Mouse (Mus musculus) neural tube, embryonic 11.5 days (tissue): ENCODE results near the gene Surf2. TPM values are rescaled to one million over a fixed set of nuclear protein-coding genes. Genes with fewer than 3 reads are reported as not detected.

Experiments used
- ATAC-seq: fragments of 200-750 bp; cut with Nextera tagmentation; 2 replicates; pipeline ENCODE4 v1.8.0; 2017; ENCODE audit warnings: moderate number of reproducible peaks, mild to moderate bottlenecking, moderate TSS enrichment, moderate library complexity; ENCODE audit not compliant: insufficient read depth, low FRiP score, low TSS enrichment
- DNase-seq: peaks from one replicate; pipeline ENCODE4 v3.0.0-alpha.2; 2015; ENCODE audit warnings: low spot score
- H3K27ac ChIP-seq: fragments of 300-500 bp; sonication (generic); 2 replicates; pipeline ENCODE4 v1.5.1; 2014; ENCODE audit warnings: low read depth, mild to moderate bottlenecking, low read length
- H3K27me3 ChIP-seq: fragments of 300-500 bp; sonication (generic); 2 replicates; pipeline ENCODE4 v1.6.1; 2014; ENCODE audit warnings: mild to moderate bottlenecking, low read length, mixed read lengths; ENCODE audit not compliant: control insufficient read depth, insufficient read depth
- H3K36me3 ChIP-seq: fragments of 300-500 bp; sonication (generic); 2 replicates; pipeline ENCODE4 v1.6.1; 2014; ENCODE audit warnings: mild to moderate bottlenecking, low read length, moderate library complexity, mixed read lengths; ENCODE audit not compliant: control insufficient read depth, insufficient read depth
- H3K4me1 ChIP-seq: fragments of 300-500 bp; sonication (generic); 2 replicates; pipeline ENCODE4 v1.6.1; 2014; ENCODE audit warnings: low read length, mixed read lengths; ENCODE audit not compliant: control insufficient read depth, insufficient read depth
- H3K4me2 ChIP-seq: fragments of 300-500 bp; sonication (generic); 2 replicates; pipeline ENCODE4 v1.6.1; 2014; ENCODE audit warnings: low read depth, mild to moderate bottlenecking, moderate library complexity
- H3K4me3 ChIP-seq: fragments of 300-500 bp; sonication (generic); 2 replicates; pipeline ENCODE4 v1.5.1; 2014; ENCODE audit warnings: low read depth, low read length
- H3K9ac ChIP-seq: fragments of 300-500 bp; sonication (generic); 2 replicates; pipeline ENCODE4 v1.6.1; 2014; ENCODE audit warnings: mild to moderate bottlenecking, low read length
- H3K9me3 ChIP-seq: fragments of 300-500 bp; sonication (generic); 2 replicates; pipeline ENCODE4 v1.6.1; 2016; ENCODE audit warnings: low read length; ENCODE audit not compliant: control insufficient read depth
- WGBS: fragments of 180-500 bp; shearing (Covaris S2); extraction: QIAGEN DNeasy Blood & Tissue Kit; methylation state at CpG from one replicate; pipeline ENCODE4 v1.1.7; 2014; 5-methylcytosine and 5-hydroxymethylcytosine counted together
- polyA plus RNA-seq: library from polyadenylated mRNA; unstranded; fragments of >200 nt; fragmentation: Nextera tagmentation; extraction: Ambion mirVana; gene quantifications from 2 replicates; pipeline ENCODE4 v1.2.1, GENCODE M21; 2014

Surf2 gene
- polyA plus RNA-seq, 1 experiment from 2014 or later, result 50.3 TPM

- no peak overlapping the region for H3K4me2 ChIP-seq
- H3K27me3 ChIP-seq, result no peaks in the 10 kb centered on the region
- H3K9ac ChIP-seq, result no peak overlapping the region
- H3K9me3 ChIP-seq, result no peaks in the 10 kb centered on the region
- H3K27ac ChIP-seq, result no peak overlapping the region
- H3K36me3 ChIP-seq, result peaks cover 18% of the 10 kb centered on the region
- ATAC-seq (no peak), DNase-seq (no peak)
- peaks cover 15% of the 10 kb centered on the region; the same call in 1 of the 2 replicates for H3K4me1 ChIP-seq
- 91% methylated on average over 6 of the region's 6 CpGs for WGBS
- no peak overlapping the region for H3K4me3 ChIP-seq
Observed at GRCm38 (mm10) chr2:26927745-26928476, 11.7 kb downstream of the Surf2 start.

- DNase-seq (peak; percentile 58), ATAC-seq (no peak)
- Histone ChIP-seq H3K36me3 (peaks cover 5% of the 10 kb centered on the region), H3K27me3 (no peaks in the 10 kb centered on the region), H3K27ac (no peak overlapping the region), H3K4me3 (no peak overlapping the region), H3K9me3 (no peaks in the 10 kb centered on the region), H3K4me2 (no peak overlapping the region), H3K4me1 (peaks cover 15% of the 10 kb centered on the region; the same call in 1 of the 2 replicates), H3K9ac (no peak overlapping the region)
- 53% methylated on average over 1 of the region's 1 CpGs for WGBS
Observed at GRCm38 (mm10) chr2:26930390-26930789, 14.2 kb downstream of the Surf2 start.

GRCm38 (mm10) chr2:26932473-26933303 is 16.5 kb downstream of the Surf2 start:
- H3K4me3 ChIP-seq, result peak overlapping the region; percentile 96
- peak overlapping the region; percentile 88 for H3K4me2 ChIP-seq
- H3K36me3 ChIP-seq, result peaks cover 2% of the 10 kb centered on the region; the same call in 1 of the 2 replicates
- H3K27me3 ChIP-seq, result no peaks in the 10 kb centered on the region
- peak; percentile 45; the same call in 1 of the 2 replicates for ATAC-seq
- H3K9me3 ChIP-seq, result no peaks in the 10 kb centered on the region
- no peak for DNase-seq
- peak overlapping the region; percentile 96 for H3K9ac ChIP-seq
- peak overlapping the region; percentile 78 for H3K27ac ChIP-seq
- WGBS, result 3% methylated on average over 45 of the region's 49 CpGs
- peaks cover 15% of the 10 kb centered on the region; the same call in 1 of the 2 replicates for H3K4me1 ChIP-seq

GRCm38 (mm10) chr2:26933304-26934055 is 17.3 kb downstream of the Surf2 start, which contains the start of the genes Surf4 and Stkld1:
Gene Surf4, minus strand, starts transcription at chr2:26933928.
Gene Stkld1, plus strand, starts transcription at chr2:26934047.
- Histone ChIP-seq H3K27ac (peak within 1 kb of the TSS; percentile 78), H3K4me2 (peak within 1 kb of the TSS; percentile 88), H3K36me3 (peaks cover 2% of the 10 kb centered on the region; the same call in 1 of the 2 replicates), H3K27me3 (no peaks in the 10 kb centered on the region), H3K4me1 (peaks cover 15% of the 10 kb centered on the region; the same call in 1 of the 2 replicates), H3K4me3 (peak within 1 kb of the TSS; percentile 96), H3K9me3 (no peaks in the 10 kb centered on the region), H3K9ac (peak within 1 kb of the TSS; percentile 96)
- peak; percentile 88 for ATAC-seq
- DNase-seq, result peak; percentile 96
- under 1% methylated on average over 49 of the region's 70 CpGs for WGBS

- Histone ChIP-seq H3K9ac (no peak overlapping the region), H3K9me3 (no peaks in the 10 kb centered on the region), H3K4me3 (no peak overlapping the region), H3K4me2 (no peak overlapping the region), H3K27me3 (no peaks in the 10 kb centered on the region), H3K27ac (no peak overlapping the region), H3K36me3 (no peaks in the 10 kb centered on the region), H3K4me1 (peaks cover 15% of the 10 kb centered on the region; the same call in 1 of the 2 replicates)
- DNase-seq (no peak), ATAC-seq (no peak)
- 94% methylated on average over 2 of the region's 2 CpGs for WGBS
Observed at GRCm38 (mm10) chr2:26935286-26935685, 19.1 kb downstream of the Surf2 start.

- Histone ChIP-seq H3K4me3 (no peak overlapping the region), H3K4me2 (no peak overlapping the region), H3K9ac (no peak overlapping the region), H3K27ac (no peak overlapping the region), H3K27me3 (no peaks in the 10 kb centered on the region), H3K4me1 (peaks cover 8% of the 10 kb centered on the region; the same call in 1 of the 2 replicates), H3K36me3 (no peaks in the 10 kb centered on the region), H3K9me3 (no peaks in the 10 kb centered on the region)
- ATAC-seq, result no peak
- no peak for DNase-seq
- 73% methylated on average over 1 of the region's 1 CpGs for WGBS
Observed at GRCm38 (mm10) chr2:26936425-26936824, 20.3 kb downstream of the Surf2 start.

GRCm38 (mm10) chr2:26941539-26941938 is 25.4 kb downstream of the Surf2 start:
- no peaks in the 10 kb centered on the region for H3K4me1 ChIP-seq
- 45% methylated on average over 5 of the region's 5 CpGs for WGBS

GRCm38 (mm10) chr2:26943253-26943652 is 27.1 kb downstream of the Surf2 start:
- no peak overlapping the region for H3K9ac ChIP-seq
- 86% methylated on average over 3 of the region's 3 CpGs for WGBS
- no peak overlapping the region for H3K27ac ChIP-seq
- DNase-seq (no peak), ATAC-seq (no peak)
- H3K4me1 ChIP-seq, result no peaks in the 10 kb centered on the region
- H3K4me3 ChIP-seq, result no peak overlapping the region
- no peak overlapping the region for H3K4me2 ChIP-seq
- H3K9me3 ChIP-seq, result no peaks in the 10 kb centered on the region
- no peaks in the 10 kb centered on the region for H3K36me3 ChIP-seq
- no peaks in the 10 kb centered on the region for H3K27me3 ChIP-seq

More at GRCm38 (mm10) chr2:26941539-26941938, 25.4 kb downstream of the Surf2 start:
- Histone ChIP-seq H3K4me2 (no peak overlapping the region), H3K9me3 (no peaks in the 10 kb centered on the region), H3K9ac (no peak overlapping the region), H3K4me3 (no peak overlapping the region), H3K27me3 (no peaks in the 10 kb centered on the region), H3K36me3 (no peaks in the 10 kb centered on the region), H3K27ac (no peak overlapping the region)
- ATAC-seq (no peak), DNase-seq (no peak)
